Mouse (Mus musculus): ENCODE measurements around the gene 4930519P11Rik. TPM values are rescaled to one million over a fixed set of nuclear protein-coding genes. Genes with fewer than 3 reads are reported as not detected.

The 4930519P11Rik gene
- 1 to 10 TPM in 1 of 2 experiments, under 1 TPM in 1; 0.71 to 1.3 TPM for total RNA-seq (2021)
- long read RNA-seq, experiment 1: 0 reads
- long read RNA-seq, experiment 2: 0 reads

- DNase-seq (ENCODE audit: low spot score in 2 of 2): peak; percentile 79 to 83
These were observed at the start of gene 4930519P11Rik, which contains the start of gene Zfp341 for GRCm38 (mm10) chr2:154613118-154614115. Gene 4930519P11Rik (minus strand): TSS chr2:154613437. Gene Zfp341 (plus strand): TSS chr2:154613297.

GRCm38 (mm10) chr2:154659531-154660074 is 46.4 kb upstream of the 4930519P11Rik start:
- DNase-seq (ENCODE audit: low spot score in 2 of 2): no peak

- no peak for DNase-seq (ENCODE audit: low spot score in 2 of 2)
These were observed 45.8 kb upstream of the 4930519P11Rik start for GRCm38 (mm10) chr2:154659070-154659469.

- DNase-seq (ENCODE audit: low spot score in 2 of 2): no peak
These were observed 44.4 kb upstream of the 4930519P11Rik start for GRCm38 (mm10) chr2:154657486-154658237.

GRCm38 (mm10) chr2:154656710-154657485 is 43.7 kb upstream of the 4930519P11Rik start:
- peak; percentile 82 to 93 for DNase-seq (ENCODE audit: low spot score in 2 of 2)

- DNase-seq (ENCODE audit: low spot score in 2 of 2): no peak
These were observed 42.7 kb upstream of the 4930519P11Rik start for GRCm38 (mm10) chr2:154655878-154656414.

- DNase-seq (ENCODE audit: low spot score in 2 of 2): no peak
These were observed 41.7 kb upstream of the 4930519P11Rik start for GRCm38 (mm10) chr2:154654976-154655375.

- DNase-seq (ENCODE audit: low spot score in 2 of 2): no peak
These were observed 38.1 kb upstream of the 4930519P11Rik start, which contains the start of gene Chmp4b for GRCm38 (mm10) chr2:154651363-154651762. Gene Chmp4b (plus strand): TSS chr2:154651705.

GRCm38 (mm10) chr2:154650404-154650803 is 37.2 kb upstream of the 4930519P11Rik start:
- no peak for DNase-seq (ENCODE audit: low spot score in 2 of 2)

- DNase-seq (ENCODE audit: low spot score in 2 of 2): no peak
These were observed 34.8 kb upstream of the 4930519P11Rik start for GRCm38 (mm10) chr2:154648086-154648485.

GRCm38 (mm10) chr2:154646634-154647033 is 33.4 kb upstream of the 4930519P11Rik start:
- no peak for DNase-seq (ENCODE audit: low spot score in 2 of 2)

GRCm38 (mm10) chr2:154642712-154643385 is 29.6 kb upstream of the 4930519P11Rik start:
- DNase-seq (ENCODE audit: low spot score in 2 of 2): no peak

GRCm38 (mm10) chr2:154642005-154642459 is 28.8 kb upstream of the 4930519P11Rik start:
- DNase-seq (ENCODE audit: low spot score in 2 of 2): no peak

- DNase-seq (ENCODE audit: low spot score in 2 of 2): no peak
These were observed 27.9 kb upstream of the 4930519P11Rik start for GRCm38 (mm10) chr2:154641176-154641575.

GRCm38 (mm10) chr2:154639115-154639514 is 25.9 kb upstream of the 4930519P11Rik start:
- no peak for DNase-seq (ENCODE audit: low spot score in 2 of 2)

GRCm38 (mm10) chr2:154638521-154638920 is 25.3 kb upstream of the 4930519P11Rik start:
- DNase-seq (ENCODE audit: low spot score in 2 of 2): no peak

GRCm38 (mm10) chr2:154635826-154636225 is 22.6 kb upstream of the 4930519P11Rik start:
- no peak for DNase-seq (ENCODE audit: low spot score in 2 of 2)

- DNase-seq (ENCODE audit: low spot score in 2 of 2): no peak
These were observed 20.8 kb upstream of the 4930519P11Rik start for GRCm38 (mm10) chr2:154633876-154634644.
